Mouse (Mus musculus): ENCODE data around the gene Frmd6.

DNA sequence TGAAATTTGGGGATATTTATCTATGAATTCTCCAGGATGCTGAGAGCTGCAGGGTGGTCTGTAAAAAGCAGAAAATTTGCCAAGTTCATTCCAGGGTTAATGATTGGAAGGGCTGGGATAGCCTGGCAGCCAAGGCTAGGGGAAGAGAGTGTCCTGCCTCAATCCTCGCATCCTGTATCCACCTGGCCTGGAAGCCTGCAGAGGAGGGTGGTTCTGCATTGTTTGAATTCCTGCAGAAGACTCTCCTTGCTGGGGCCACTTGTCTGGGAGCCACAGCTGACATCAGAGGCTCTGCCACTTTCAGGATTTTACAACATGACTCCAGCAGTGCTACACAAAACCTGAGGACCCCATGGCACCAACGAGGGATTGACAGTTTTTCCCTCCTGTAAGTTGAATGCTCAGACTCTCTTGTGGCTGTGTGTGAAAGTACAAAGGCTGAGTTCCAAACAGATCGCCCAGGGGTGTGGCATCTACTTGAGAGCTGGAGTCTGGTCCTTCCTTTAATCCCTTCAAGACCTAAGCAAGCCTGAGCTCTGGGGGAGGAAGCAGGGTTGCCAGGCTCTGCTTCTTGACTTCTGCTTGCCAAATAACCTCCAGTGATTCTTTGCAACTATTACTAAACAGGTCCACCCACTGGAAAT lies 12.4 kb upstream of the Frmd6 start:
- no peak for TF ChIP-seq POLR2A (IDR thresholded peaks at IDR 0.05; ENCODE audit: low read depth, low read length)
- TF ChIP-seq CTCF (conservative IDR thresholded peaks at IDR 0.05 in 1 of 2, IDR thresholded peaks at IDR 0.05 in 1 of 2; ENCODE audit: low read depth in 2 of 2, low read length in 2 of 2): no peak
- TF ChIP-seq POLR2AphosphoS2 (IDR thresholded peaks at IDR 0.05; ENCODE audit: low read depth, low read length): no peak
- TF ChIP-seq MAX (IDR thresholded peaks at IDR 0.05; ENCODE audit: low read length): no peak
- TF ChIP-seq USF1 (IDR thresholded peaks at IDR 0.05; ENCODE audit: low read depth, low read length): no peak
- no peak for TF ChIP-seq EP300 (IDR thresholded peaks at IDR 0.05; ENCODE audit: low read length)
- no peak for TF ChIP-seq RAD21 (IDR thresholded peaks at IDR 0.05; ENCODE audit: low read depth, low read length)
- TF ChIP-seq TCF12 (IDR thresholded peaks at IDR 0.05; ENCODE audit: low read depth, low read length): no peak
- no peak for TF ChIP-seq MAFK (IDR thresholded peaks at IDR 0.05; ENCODE audit: insufficient replicate concordance, low read length)
